8 mouse cellular contexts compared by ENCODE assay signal in the genomic region with DNA sequence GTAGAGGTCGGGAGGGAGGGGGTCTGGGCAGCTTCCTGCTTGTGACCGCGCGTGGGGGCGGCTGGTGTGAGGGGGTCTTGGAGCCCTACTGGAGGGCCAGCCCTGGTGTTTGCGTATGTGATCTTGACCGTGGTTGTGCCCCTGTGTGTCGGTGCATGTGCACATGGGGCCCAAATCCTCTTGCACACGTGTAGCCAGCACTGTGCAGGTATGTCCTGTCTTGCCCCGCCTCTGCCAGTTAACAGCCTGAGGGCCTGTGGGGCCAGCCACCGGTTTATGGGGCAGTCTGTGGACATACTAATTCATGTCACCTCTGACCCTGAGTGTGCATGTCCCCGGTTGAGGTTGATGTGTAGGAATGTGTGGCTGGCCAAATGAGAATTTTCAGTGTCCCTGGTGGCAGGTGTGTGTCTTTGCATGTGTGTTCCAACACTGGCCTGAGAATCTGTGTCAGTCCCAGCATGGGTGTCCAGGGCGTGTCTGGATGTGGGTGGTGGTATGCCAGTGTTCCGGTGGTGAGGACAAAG. TPM values are rescaled to one million over a fixed set of nuclear protein-coding genes. Genes with fewer than 3 reads are reported as not detected.
DNase-seq lines count a peak whose midpoint lies in the region; ATAC-seq and TF ChIP-seq lines count a peak whose summit lies in the region.

No protein-coding gene starts in this region.

- dilution Hi-C loops in CH12.LX (cut with MboI; ENCODE audit: extremely low pct_ligation_motif_present, extremely low pct_unique_long_range_greater_than_20kb, low sequenced_read_pairs), result no loop called here

- no peak for ATAC-seq in heart, embryonic 13.5 days (ENCODE audit: extremely low read depth, insufficient number of reproducible peaks, low FRiP score, low TSS enrichment)
- ATAC-seq in hindbrain, embryonic 14.5 days (ENCODE audit: low FRiP score), result peak; percentile 6; the same call in 1 of the 2 replicates
- peak; percentile 39 for ATAC-seq in megakaryocyte, adult 5-6 weeks (ENCODE audit: poor library complexity, severe bottlenecking)

- in situ Hi-C loops in CH12.LX (cut with MboI; ENCODE audit: low pct_ligation_motif_present, low pct_unique_long_range_greater_than_20kb, low sequenced_read_pairs), result no loop called here

- H3K27ac ChIP-seq in heart, embryonic 13.5 days (replicated peaks), result peak overlapping the region; percentile 74
- H3K27ac ChIP-seq in CH12.LX (ENCODE audit: insufficient read depth, low read depth), result no peak overlapping the region
- peak overlapping the region; percentile 88 for H3K27ac ChIP-seq in embryonic facial prominence, embryonic 10.5 days (replicated peaks)
- peak overlapping the region; percentile 89 for H3K27ac ChIP-seq in hindbrain, embryonic 14.5 days

- no peaks in the 10 kb centered on the region for H3K9me3 ChIP-seq in heart, embryonic 13.5 days
- no peaks in the 10 kb centered on the region for H3K9me3 ChIP-seq in CH12.LX (replicated peaks; ENCODE audit: low read length)
- H3K9me3 ChIP-seq in embryonic facial prominence, embryonic 10.5 days, result no peaks in the 10 kb centered on the region
- no peaks in the 10 kb centered on the region for H3K9me3 ChIP-seq in hindbrain, embryonic 14.5 days (ENCODE audit: control insufficient read depth, low read length)

- peak overlapping the region; percentile 79 for H3K4me3 ChIP-seq in heart, embryonic 13.5 days
- peak overlapping the region in 1 of 3 experiments; percentile 45 for H3K4me3 ChIP-seq in CH12.LX (replicated peaks in 1 of 3; ENCODE audit: low read depth in 2 of 3, low read length in 2 of 3, poor library complexity in 1 of 3)
- H3K4me3 ChIP-seq in embryonic facial prominence, embryonic 10.5 days, result peak overlapping the region; percentile 77
- H3K4me3 ChIP-seq in hindbrain, embryonic 14.5 days (replicated peaks; ENCODE audit: low read length), result peak overlapping the region; percentile 71

- peak overlapping the region; percentile 94 for H3K9ac ChIP-seq in heart, embryonic 13.5 days
- no peak overlapping the region; the same call in 1 of the 2 replicates for H3K9ac ChIP-seq in CH12.LX (ENCODE audit: insufficient read depth, low read depth)
- peak overlapping the region; percentile 85 for H3K9ac ChIP-seq in hindbrain, embryonic 14.5 days

- H3K36me3 ChIP-seq in heart, embryonic 13.5 days, result no peaks in the 10 kb centered on the region
- no peaks in the 10 kb centered on the region for H3K36me3 ChIP-seq in CH12.LX (replicated peaks in 1 of 2; ENCODE audit: control insufficient read depth in 1 of 2, insufficient read depth in 1 of 2, low read length in 1 of 2)
- peaks cover 16% of the 10 kb centered on the region for H3K36me3 ChIP-seq in embryonic facial prominence, embryonic 10.5 days (replicated peaks)
- H3K36me3 ChIP-seq in hindbrain, embryonic 14.5 days (replicated peaks; ENCODE audit: control insufficient read depth, insufficient read depth), result peaks cover 6% of the 10 kb centered on the region; the same call in 1 of the 2 replicates

- intact Hi-C loops in heart, postnatal 14 days (cut with DNase I), result no loop called here

- H3K4me2 ChIP-seq in heart, embryonic 13.5 days, result peak overlapping the region; percentile 96
- H3K4me2 ChIP-seq in CH12.LX (ENCODE audit: insufficient read depth, low read depth, poor library complexity, severe bottlenecking), result peak overlapping the region; percentile 58; the same call in 1 of the 2 replicates
- H3K4me2 ChIP-seq in hindbrain, embryonic 14.5 days (replicated peaks), result peak overlapping the region; percentile 93

- no peak for DNase-seq in heart, postnatal 14 days
- DNase-seq in CH12.LX (ENCODE audit: extremely low read depth), result no peak
- DNase-seq in embryonic facial prominence, embryonic 10.5 days (ENCODE audit: low spot score), result peak; percentile 56
- no peak for DNase-seq in hindbrain, embryonic 14.5 days (ENCODE audit: low spot score)
- no peak for DNase-seq in ovary, adult 18-20 months (ENCODE audit: low spot score)
- DNase-seq in gastrocnemius, postnatal 25 days, result no peak

- H3K4me1 ChIP-seq in heart, embryonic 13.5 days, result peaks cover 79% of the 10 kb centered on the region
- peaks cover 6 to 10% of the 10 kb centered on the region in 2 experiments; a peak in 3 of 4 replicates for H3K4me1 ChIP-seq in CH12.LX (ENCODE audit: control insufficient read depth in 1 of 2, insufficient read depth in 2 of 2)
- peaks cover 93% of the 10 kb centered on the region for H3K4me1 ChIP-seq in embryonic facial prominence, embryonic 10.5 days
- H3K4me1 ChIP-seq in hindbrain, embryonic 14.5 days (replicated peaks; ENCODE audit: control insufficient read depth, insufficient read depth, low read length), result peaks cover 76% of the 10 kb centered on the region

- TF ChIP-seq RAD21 in CH12.LX (IDR thresholded peaks at IDR 0.05; ENCODE audit: low read depth, low read length), result no peak; the same call in 1 of the 2 replicates

- peaks cover 3% of the 10 kb centered on the region; the same call in 1 of the 2 replicates for H3K27me3 ChIP-seq in heart, embryonic 13.5 days (replicated peaks)
- peaks cover 86% of the 10 kb centered on the region for H3K27me3 ChIP-seq in CH12.LX (replicated peaks)
- peaks cover 45% of the 10 kb centered on the region for H3K27me3 ChIP-seq in embryonic facial prominence, embryonic 10.5 days (replicated peaks; ENCODE audit: low read depth, poor library complexity, severe bottlenecking)
- no peaks in the 10 kb centered on the region for H3K27me3 ChIP-seq in hindbrain, embryonic 14.5 days (ENCODE audit: control insufficient read depth, insufficient read depth, low read length)

- TF ChIP-seq CTCF in CH12.LX (conservative IDR thresholded peaks at IDR 0.05 in 1 of 2, IDR thresholded peaks at IDR 0.05 in 1 of 2; ENCODE audit: low read depth in 2 of 2, low read length in 2 of 2), result peak in 1 of 2 experiments; percentile 42; a peak in 2 of 4 replicates

- TF ChIP-seq POLR2A in CH12.LX (IDR thresholded peaks at IDR 0.05; ENCODE audit: low read depth, low read length), result no peak

- 11% methylated on average over 13 of the region's 14 CpGs for WGBS in heart, embryonic 13.5 days
- 9% methylated on average over 13 of the region's 14 CpGs for WGBS in embryonic facial prominence, embryonic 10.5 days
- WGBS in hindbrain, embryonic 14.5 days, result 6% methylated on average over 13 of the region's 14 CpGs

- no peak for TF ChIP-seq EP300 in CH12.LX (IDR thresholded peaks at IDR 0.05; ENCODE audit: low read length)

- no peaks in the 10 kb centered on the region for H3K79me2 ChIP-seq in CH12.LX (replicated peaks; ENCODE audit: control insufficient read depth, extremely low read depth, insufficient read depth, poor library complexity, severe bottlenecking)

RNA-seq across cellular contexts. Expression of gene Syngap1, which starts 8.1 kb away (rescaled TPM):
- 1.3 and 2.0 TPM in 2 replicates for polyA plus RNA-seq in heart, embryonic 13.5 days (2015; fragmentation: Nextera tagmentation; extraction: Ambion mirVana)
- total RNA-seq in heart, postnatal 14 days (2021), result 1 to 10 TPM; 7.3 to 7.7 TPM
- 1.3 and 1.7 TPM in 2 replicates for total RNA-seq in CH12.LX (2012; rRNA removed)
- total RNA-seq in CH12.LX (2014; rRNA removed), result 0.34 TPM in 1 of 2 replicates, not detected in the other
- polyA plus RNA-seq in CH12.LX (2012; ENCODE audit: insufficient read length, low read depth), result 2.4 and 3.1 TPM in 2 replicates
- 1.4 and 1.6 TPM in 2 replicates for polyA plus RNA-seq in embryonic facial prominence, embryonic 10.5 days (2016; fragmentation: Nextera tagmentation; extraction: Ambion mirVana)
- 4.3 and 5.0 TPM in 2 replicates for polyA plus RNA-seq in hindbrain, embryonic 14.5 days (2014; fragmentation: Nextera tagmentation; extraction: Ambion mirVana)
- 1.6 and 3.9 TPM in 2 replicates for total RNA-seq in megakaryocyte, adult 5-6 weeks (2015)
- 0.33 and 0.89 TPM in 2 replicates for total RNA-seq in megakaryocyte, adult 5-6 weeks (2017)
- total RNA-seq in gastrocnemius, postnatal 25 days (2021), result 1 to 10 TPM; 2.7 to 4.7 TPM

RNA-seq across cellular contexts. Expression of gene Cuta, which starts 9.7 kb away (rescaled TPM):
- 152 and 169 TPM in 2 replicates for polyA plus RNA-seq in heart, embryonic 13.5 days (2015; fragmentation: Nextera tagmentation; extraction: Ambion mirVana)
- 10 to 100 TPM; 91.1 to 91.8 TPM for total RNA-seq in heart, postnatal 14 days (2021)
- total RNA-seq in CH12.LX (2012; rRNA removed), result 34.6 and 42.4 TPM in 2 replicates
- total RNA-seq in CH12.LX (2014; rRNA removed), result 26.8 and 30.5 TPM in 2 replicates
- polyA plus RNA-seq in CH12.LX (2012; ENCODE audit: insufficient read length, low read depth), result 83.0 and 121 TPM in 2 replicates
- polyA plus RNA-seq in embryonic facial prominence, embryonic 10.5 days (2016; fragmentation: Nextera tagmentation; extraction: Ambion mirVana), result 176 and 182 TPM in 2 replicates
- polyA plus RNA-seq in hindbrain, embryonic 14.5 days (2014; fragmentation: Nextera tagmentation; extraction: Ambion mirVana), result 112 and 113 TPM in 2 replicates
- total RNA-seq in megakaryocyte, adult 5-6 weeks (2015), result 138 and 155 TPM in 2 replicates
- total RNA-seq in megakaryocyte, adult 5-6 weeks (2017), result 56.9 and 73.0 TPM in 2 replicates
- 10 to 100 TPM; 83.7 to 87.0 TPM for total RNA-seq in gastrocnemius, postnatal 25 days (2021)

RNA-seq across cellular contexts. Expression of gene Phf1, which starts 16.3 kb away (rescaled TPM):
- 8.4 and 9.2 TPM in 2 replicates for polyA plus RNA-seq in heart, embryonic 13.5 days (2015; fragmentation: Nextera tagmentation; extraction: Ambion mirVana)
- total RNA-seq in heart, postnatal 14 days (2021), result 10 to 100 TPM in 1 of 2 experiments, 1 to 10 TPM in 1; 10.0 to 10.6 TPM
- total RNA-seq in CH12.LX (2012; rRNA removed) (3.3 and 4.1 TPM in 2 replicates), CH12.LX (2014; rRNA removed) (1.5 and 1.7 TPM in 2 replicates)
- 3.5 and 4.2 TPM in 2 replicates for polyA plus RNA-seq in CH12.LX (2012; ENCODE audit: insufficient read length, low read depth)
- polyA plus RNA-seq in embryonic facial prominence, embryonic 10.5 days (2016; fragmentation: Nextera tagmentation; extraction: Ambion mirVana), result 3.8 and 4.7 TPM in 2 replicates
- polyA plus RNA-seq in hindbrain, embryonic 14.5 days (2014; fragmentation: Nextera tagmentation; extraction: Ambion mirVana), result 20.6 and 23.3 TPM in 2 replicates
- total RNA-seq in megakaryocyte, adult 5-6 weeks (2015), result 11.6 and 11.7 TPM in 2 replicates
- total RNA-seq in megakaryocyte, adult 5-6 weeks (2017), result 10.6 and 15.5 TPM in 2 replicates
- total RNA-seq in gastrocnemius, postnatal 25 days (2021), result 1 to 10 TPM; 5.1 to 5.9 TPM

RNA-seq across cellular contexts. Expression of gene Zbtb9, which starts 23.9 kb away (rescaled TPM):
- polyA plus RNA-seq in heart, embryonic 13.5 days (2015; fragmentation: Nextera tagmentation; extraction: Ambion mirVana), result 9.1 and 9.8 TPM in 2 replicates
- 1 to 10 TPM; 1.7 to 3.3 TPM for total RNA-seq in heart, postnatal 14 days (2021)
- 8.1 and 9.0 TPM in 2 replicates for total RNA-seq in CH12.LX (2012; rRNA removed)
- 11.0 and 14.3 TPM in 2 replicates for total RNA-seq in CH12.LX (2014; rRNA removed)
- polyA plus RNA-seq in CH12.LX (2012; ENCODE audit: insufficient read length, low read depth), result 1.1 and 2.0 TPM in 2 replicates
- 20.1 and 20.6 TPM in 2 replicates for polyA plus RNA-seq in embryonic facial prominence, embryonic 10.5 days (2016; fragmentation: Nextera tagmentation; extraction: Ambion mirVana)
- polyA plus RNA-seq in hindbrain, embryonic 14.5 days (2014; fragmentation: Nextera tagmentation; extraction: Ambion mirVana), result 9.7 and 11.1 TPM in 2 replicates
- 4.5 and 4.7 TPM in 2 replicates for total RNA-seq in megakaryocyte, adult 5-6 weeks (2015)
- total RNA-seq in megakaryocyte, adult 5-6 weeks (2017), result 13.3 and 14.4 TPM in 2 replicates
- under 1 TPM; 0.43 to 0.92 TPM for total RNA-seq in gastrocnemius, postnatal 25 days (2021)

RNA-seq across cellular contexts. Expression of gene Kifc5b, which starts 32.2 kb away (rescaled TPM):
- 6.3 and 7.0 TPM in 2 replicates for polyA plus RNA-seq in heart, embryonic 13.5 days (2015; fragmentation: Nextera tagmentation; extraction: Ambion mirVana)
- 1 to 10 TPM; 1.3 to 2.6 TPM for total RNA-seq in heart, postnatal 14 days (2021)
- total RNA-seq in CH12.LX (2012; rRNA removed) (19.1 and 22.2 TPM in 2 replicates), CH12.LX (2014; rRNA removed) (11.4 and 12.1 TPM in 2 replicates)
- 26.9 and 32.0 TPM in 2 replicates for polyA plus RNA-seq in CH12.LX (2012; ENCODE audit: insufficient read length, low read depth)
- 11.6 and 12.1 TPM in 2 replicates for polyA plus RNA-seq in embryonic facial prominence, embryonic 10.5 days (2016; fragmentation: Nextera tagmentation; extraction: Ambion mirVana)
- polyA plus RNA-seq in hindbrain, embryonic 14.5 days (2014; fragmentation: Nextera tagmentation; extraction: Ambion mirVana), result 0.90 and 2.1 TPM in 2 replicates
- 4.1 and 4.5 TPM in 2 replicates for total RNA-seq in megakaryocyte, adult 5-6 weeks (2015)
- total RNA-seq in megakaryocyte, adult 5-6 weeks (2017), result 10.8 and 13.8 TPM in 2 replicates
- under 1 TPM; 0.31 to 0.56 TPM for total RNA-seq in gastrocnemius, postnatal 25 days (2021)
